Mouse (Mus musculus) lung, embryonic 16.5 days (tissue): ENCODE results near the gene Fbxl20. TPM values are rescaled to one million over a fixed set of nuclear protein-coding genes. Genes with fewer than 3 reads are reported as not detected.

Experiments used
- polyA plus RNA-seq: library from polyadenylated mRNA; unstranded; fragments of >200 nt; fragmentation: Nextera tagmentation; extraction: Ambion mirVana; gene quantifications from 2 replicates; pipeline ENCODE4 v1.2.1, GENCODE M21; 2015

The Fbxl20 gene
- polyA plus RNA-seq, 1 experiment from 2014 or later, result 13.9 TPM

Other genes with a start within 250 kb of the Fbxl20 start
- gene Plxdc1, start 164.0 kb downstream of the Fbxl20 start, polyA plus RNA-seq, result 1.4 and 1.6 TPM in 2 replicates
- 6.2 and 8.0 TPM in 2 replicates for gene Arl5c, start 154.2 kb downstream of the Fbxl20 start, polyA plus RNA-seq
- gene Cacnb1, start 127.4 kb downstream of the Fbxl20 start, polyA plus RNA-seq, result 6.4 and 6.7 TPM in 2 replicates
- gene Rpl19, start 123.7 kb downstream of the Fbxl20 start, polyA plus RNA-seq, result 999 and 1,043 TPM in 2 replicates
- 0.11 and 0.29 TPM in 2 replicates for gene Stac2, start 96.9 kb downstream of the Fbxl20 start, polyA plus RNA-seq
- 58.1 and 59.2 TPM in 2 replicates for gene Med1, start 42.9 kb upstream of the Fbxl20 start, polyA plus RNA-seq
- 8.5 and 8.8 TPM in 2 replicates for gene Cdk12, start 52.7 kb upstream of the Fbxl20 start, polyA plus RNA-seq
- gene Neurod2, start 179.2 kb upstream of the Fbxl20 start, polyA plus RNA-seq, result 0.06 TPM in 1 of 2 replicates, not detected in the other
- 5.6 and 6.1 TPM in 2 replicates for gene Ppp1r1b, start 198.0 kb upstream of the Fbxl20 start, polyA plus RNA-seq
- 55.9 and 61.3 TPM in 2 replicates for gene Stard3, start 208.0 kb upstream of the Fbxl20 start, polyA plus RNA-seq
- 6.7 and 8.0 TPM in 2 replicates for gene Tcap, start 233.4 kb upstream of the Fbxl20 start, polyA plus RNA-seq
- gene Pnmt, start 236.0 kb upstream of the Fbxl20 start, polyA plus RNA-seq, result 0.13 TPM in 1 of 2 replicates, not detected in the other